Mouse (Mus musculus) limb, embryonic 10.5 days (tissue): ENCODE data around the gene Dmxl2. TPM values are rescaled to one million over a fixed set of nuclear protein-coding genes. Genes with fewer than 3 reads are reported as not detected.
A peak's percentile ranks its signal among the peaks of the same experiment; 100 is the strongest.

Source experiments
- DNase-seq: peaks from one replicate; pipeline ENCODE4 v3.0.0-alpha.2; 2017; ENCODE audit warnings: low spot score
- H3K27ac ChIP-seq: fragments of 300-500 bp; sonication (generic); 2 replicates; pipeline ENCODE4 v1.5.1; 2016; ENCODE audit warnings: mild to moderate bottlenecking
- H3K27me3 ChIP-seq: fragments of 300-500 bp; sonication (generic); 2 replicates; pipeline ENCODE4 v1.6.1; 2016; ENCODE audit warnings: low read depth, mild to moderate bottlenecking; ENCODE audit not compliant: poor library complexity, severe bottlenecking
- H3K36me3 ChIP-seq: fragments of 300-500 bp; sonication (generic); 2 replicates; pipeline ENCODE4 v1.6.1; 2016; ENCODE audit warnings: mild to moderate bottlenecking, moderate library complexity
- H3K4me1 ChIP-seq: fragments of 300-500 bp; sonication (generic); 2 replicates; pipeline ENCODE4 v1.6.1; 2016
- H3K4me3 ChIP-seq: fragments of 300-500 bp; sonication (generic); 2 replicates; pipeline ENCODE4 v1.5.1; 2016; ENCODE audit warnings: mild to moderate bottlenecking, moderate library complexity
- H3K9me3 ChIP-seq: fragments of 300-500 bp; sonication (generic); replicated peaks from 2 replicates; pipeline ENCODE4 v1.6.1; 2016; ENCODE audit warnings: mild to moderate bottlenecking
- WGBS: fragments of 180-500 bp; shearing (Covaris S2); methylation state at CpG from one replicate; pipeline ENCODE4 v1.1.7; 2016; 5-methylcytosine and 5-hydroxymethylcytosine counted together
- polyA plus RNA-seq: library from polyadenylated mRNA; unstranded; fragments of >200 nt; fragmentation: Nextera tagmentation; extraction: Ambion mirVana; gene quantifications from 2 replicates; pipeline ENCODE4 v1.2.1, GENCODE M21; 2016

The Dmxl2 gene
- polyA plus RNA-seq, result 5.3 TPM in 2 replicates

GRCm38 (mm10) chr9:54501453-54502110 lies at the start of gene Dmxl2:
Dmxl2 (minus strand) TSS chr9:54501626.
- peak within 1 kb of the TSS; percentile 85 for H3K4me3 ChIP-seq
- DNase-seq, result peak; percentile 93
- H3K4me1 ChIP-seq, result peaks cover 13% of the 10 kb centered on the region
- no peaks in the 10 kb centered on the region for H3K36me3 ChIP-seq
- peak within 1 kb of the TSS; percentile 80 for H3K27ac ChIP-seq
- 2% methylated on average over 94 of the region's 99 CpGs for WGBS
- H3K9me3 ChIP-seq, result no peaks in the 10 kb centered on the region
- H3K27me3 ChIP-seq, result peaks cover 32% of the 10 kb centered on the region

DNA sequence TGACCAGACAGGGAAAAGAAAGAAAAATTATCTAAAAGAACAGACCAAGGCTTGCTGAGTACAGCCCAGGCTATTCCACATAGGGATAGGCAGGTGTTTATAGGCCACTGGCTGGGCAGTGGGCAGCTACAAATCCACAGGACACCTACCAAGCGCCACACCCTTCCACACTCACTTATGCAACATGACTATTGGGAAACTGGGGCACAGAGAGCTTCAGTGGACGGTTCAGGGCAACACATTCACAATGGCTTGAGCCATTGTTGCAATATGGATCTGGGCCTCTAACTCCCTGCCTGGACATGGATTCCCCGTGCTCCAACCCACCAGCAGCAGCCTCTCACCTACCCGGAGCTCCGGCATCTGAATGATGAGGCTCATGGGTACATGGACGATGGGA lies 48.0 kb upstream of the Dmxl2 start:
- Histone ChIP-seq H3K4me3 (no peak overlapping the region), H3K36me3 (no peaks in the 10 kb centered on the region), H3K27me3 (no peaks in the 10 kb centered on the region), H3K27ac (no peak overlapping the region), H3K4me1 (peaks cover 5% of the 10 kb centered on the region), H3K9me3 (no peaks in the 10 kb centered on the region)
- 89% methylated on average over 6 of the region's 6 CpGs for WGBS
- DNase-seq, result no peak

- Histone ChIP-seq H3K9me3 (no peaks in the 10 kb centered on the region), H3K27ac (no peak overlapping the region), H3K4me1 (peaks cover 13% of the 10 kb centered on the region), H3K4me3 (no peak overlapping the region), H3K36me3 (no peaks in the 10 kb centered on the region), H3K27me3 (no peaks in the 10 kb centered on the region)
- WGBS, result 19% methylated on average over 5 of the region's 5 CpGs
- DNase-seq, result peak; percentile 72
Observed at GRCm38 (mm10) chr9:54547536-54547935, 46.1 kb upstream of the Dmxl2 start.

- no peak for DNase-seq
- H3K27me3 ChIP-seq, result no peaks in the 10 kb centered on the region
- H3K27ac ChIP-seq, result no peak overlapping the region
- H3K36me3 ChIP-seq, result no peaks in the 10 kb centered on the region
- no peak overlapping the region for H3K4me3 ChIP-seq
- H3K4me1 ChIP-seq, result peaks cover 13% of the 10 kb centered on the region
- no peaks in the 10 kb centered on the region for H3K9me3 ChIP-seq
- 91% methylated on average over 4 of the region's 4 CpGs for WGBS
Observed at GRCm38 (mm10) chr9:54544954-54545315, 43.5 kb upstream of the Dmxl2 start.

- no peak overlapping the region for H3K27ac ChIP-seq
- DNase-seq, result no peak
- peaks cover 13% of the 10 kb centered on the region for H3K4me1 ChIP-seq
- H3K9me3 ChIP-seq, result no peaks in the 10 kb centered on the region
- H3K27me3 ChIP-seq, result no peaks in the 10 kb centered on the region
- H3K4me3 ChIP-seq, result no peak overlapping the region
- whole genome bisulfite sequencing, result 85% methylated on average over 9 of the region's 9 CpGs
- H3K36me3 ChIP-seq, result no peaks in the 10 kb centered on the region
Observed at GRCm38 (mm10) chr9:54544212-54544953, 43.0 kb upstream of the Dmxl2 start.

GRCm38 (mm10) chr9:54540801-54541200 lies 39.4 kb upstream of the Dmxl2 start:
- H3K9me3 ChIP-seq, result no peaks in the 10 kb centered on the region
- H3K27ac ChIP-seq, result no peak overlapping the region
- H3K4me3 ChIP-seq, result no peak overlapping the region
- no peak for DNase-seq
- no peaks in the 10 kb centered on the region for H3K27me3 ChIP-seq
- 80% methylated on average over 5 of the region's 5 CpGs for WGBS
- H3K4me1 ChIP-seq, result peaks cover 9% of the 10 kb centered on the region
- no peaks in the 10 kb centered on the region for H3K36me3 ChIP-seq

GRCm38 (mm10) chr9:54538684-54539083 lies 37.3 kb upstream of the Dmxl2 start, which contains the start of gene Sh2d7:
Sh2d7 (plus strand) TSS chr9:54538984.
- no peaks in the 10 kb centered on the region for H3K9me3 ChIP-seq
- 93% methylated on average over 14 of the region's 14 CpGs for WGBS

GRCm38 (mm10) chr9:54538244-54538643 lies 36.8 kb upstream of the Dmxl2 start:
- H3K4me1 ChIP-seq, result 0 out of 2 replicates have a peak, but pooled peaks cover 5% of the 10 kb centered on the region
- H3K36me3 ChIP-seq, result no peaks in the 10 kb centered on the region
- H3K27me3 ChIP-seq, result no peaks in the 10 kb centered on the region
- no peak overlapping the region for H3K27ac ChIP-seq
- 91% methylated on average over 3 of the region's 3 CpGs for WGBS
- no peak for DNase-seq
- H3K4me3 ChIP-seq, result no peak overlapping the region
- H3K9me3 ChIP-seq, result no peaks in the 10 kb centered on the region

More at GRCm38 (mm10) chr9:54538684-54539083, 37.3 kb upstream of the Dmxl2 start, which contains the start of gene Sh2d7:
- Histone ChIP-seq H3K4me3 (no peak within 1 kb of the TSS), H3K27ac (no peak within 1 kb of the TSS), H3K36me3 (no peaks in the 10 kb centered on the region), H3K4me1 (peaks cover 6% of the 10 kb centered on the region), H3K27me3 (no peaks in the 10 kb centered on the region)
- DNase-seq, result no peak

- no peak overlapping the region for H3K4me3 ChIP-seq
- no peaks in the 10 kb centered on the region for H3K27me3 ChIP-seq
- H3K27ac ChIP-seq, result no peak overlapping the region
- 0 out of 2 replicates have a peak, but pooled peaks cover 5% of the 10 kb centered on the region for H3K4me1 ChIP-seq
- DNase-seq, result no peak
- H3K9me3 ChIP-seq, result no peaks in the 10 kb centered on the region
- WGBS, result 85% methylated on average over 3 of the region's 3 CpGs
- no peaks in the 10 kb centered on the region for H3K36me3 ChIP-seq
Observed at GRCm38 (mm10) chr9:54537480-54537879, 36.1 kb upstream of the Dmxl2 start.

- Histone ChIP-seq H3K27me3 (no peaks in the 10 kb centered on the region), H3K4me3 (no peak overlapping the region), H3K4me1 (0 out of 2 replicates have a peak, but pooled peaks cover 5% of the 10 kb centered on the region), H3K27ac (no peak overlapping the region), H3K9me3 (no peaks in the 10 kb centered on the region), H3K36me3 (no peaks in the 10 kb centered on the region)
- 70% methylated on average over 4 of the region's 4 CpGs for WGBS
- no peak for DNase-seq
Observed at GRCm38 (mm10) chr9:54537030-54537429, 35.6 kb upstream of the Dmxl2 start.

- DNase-seq, result no peak
- Histone ChIP-seq H3K4me1 (0 out of 2 replicates have a peak, but pooled peaks cover 5% of the 10 kb centered on the region), H3K27me3 (no peaks in the 10 kb centered on the region), H3K9me3 (no peaks in the 10 kb centered on the region), H3K4me3 (no peak overlapping the region), H3K27ac (no peak overlapping the region), H3K36me3 (no peaks in the 10 kb centered on the region)
- WGBS, result 90% methylated on average over 7 of the region's 7 CpGs
Observed at GRCm38 (mm10) chr9:54536236-54536635, 34.8 kb upstream of the Dmxl2 start.

DNA sequence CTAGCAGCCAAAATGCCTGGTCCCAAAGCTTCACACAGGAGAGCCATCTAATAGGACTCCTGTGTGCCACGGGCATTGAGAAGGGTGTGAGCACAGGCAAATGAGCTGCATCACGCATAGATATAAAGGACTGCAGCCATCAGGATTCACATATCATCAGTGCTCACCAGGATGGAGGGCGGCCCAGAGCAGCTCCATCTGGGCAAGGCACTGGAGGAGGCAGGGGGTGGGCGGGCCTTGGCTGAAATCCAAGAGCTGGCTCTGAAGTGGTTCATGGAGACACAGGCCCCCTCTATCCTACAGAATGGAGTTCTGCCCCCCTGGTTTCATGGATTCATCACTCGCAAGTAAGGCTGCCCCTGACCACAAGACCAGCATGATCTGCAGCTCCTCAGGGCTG lies 32.5 kb upstream of the Dmxl2 start:
- Histone ChIP-seq H3K27me3 (no peaks in the 10 kb centered on the region), H3K4me3 (no peak overlapping the region), H3K27ac (no peak overlapping the region), H3K36me3 (no peaks in the 10 kb centered on the region), H3K4me1 (0 out of 2 replicates have a peak, but pooled peaks cover 5% of the 10 kb centered on the region), H3K9me3 (no peaks in the 10 kb centered on the region)
- WGBS, result 84% methylated on average over 5 of the region's 5 CpGs
- DNase-seq, result no peak

- WGBS, result 81% methylated on average over 2 of the region's 2 CpGs
- Histone ChIP-seq H3K36me3 (no peaks in the 10 kb centered on the region), H3K27me3 (no peaks in the 10 kb centered on the region), H3K27ac (no peak overlapping the region), H3K9me3 (no peaks in the 10 kb centered on the region), H3K4me1 (0 out of 2 replicates have a peak, but pooled peaks cover 5% of the 10 kb centered on the region), H3K4me3 (no peak overlapping the region)
- DNase-seq, result no peak
Observed at GRCm38 (mm10) chr9:54532926-54533325, 31.5 kb upstream of the Dmxl2 start.
